14 mouse cellular contexts compared by ENCODE assay signal in genomic region chr1:133501016-133501415, GRCm38 (mm10).
"Had no signal": no experiment of that assay in that cellular context is flagged by ENCODE, and none has a peak within 500 bp of the region (broad histone marks: within the 10 kb centered on the region; RNA-seq: fewer than 3 reads in every experiment).

No protein-coding gene starts in this region.

- H3K36me3 ChIP-seq: limb, embryonic 15.5 days; liver, embryonic 12.5 days; midbrain, embryonic 12.5 days; stomach, embryonic 15.5 days had no signal

- H3K27ac ChIP-seq: kidney, postnatal 0 days; limb, embryonic 15.5 days; liver, embryonic 12.5 days; midbrain, embryonic 12.5 days; stomach, embryonic 15.5 days had no signal

- DNase-seq: kidney, adult 9 months; kidney, postnatal 36 days; layer of hippocampus, adult 9-11 months; layer of hippocampus, postnatal 36 days; lung, embryonic 14.5 days; lung, postnatal 10 days; lung, postnatal 4 days; thymus, adult 2 months; thymus, postnatal 25 days had no signal

- H3K9ac ChIP-seq: limb, embryonic 15.5 days; liver, embryonic 12.5 days; lung, embryonic 14.5 days; midbrain, embryonic 12.5 days; stomach, embryonic 15.5 days had no signal

- H3K4me2 ChIP-seq: limb, embryonic 15.5 days; liver, embryonic 12.5 days; lung, embryonic 14.5 days; midbrain, embryonic 12.5 days; stomach, embryonic 15.5 days had no signal

- H3K4me3 ChIP-seq: limb, embryonic 15.5 days; liver, embryonic 12.5 days; midbrain, embryonic 12.5 days; stomach, embryonic 15.5 days had no signal

- ATAC-seq: liver, embryonic 12.5 days had no signal

- H3K9me3 ChIP-seq: limb, embryonic 15.5 days; liver, embryonic 12.5 days; stomach, embryonic 15.5 days had no signal

- H3K4me1 ChIP-seq: limb, embryonic 15.5 days; liver, embryonic 12.5 days; stomach, embryonic 15.5 days had no signal

- H3K27me3 ChIP-seq: limb, embryonic 15.5 days; liver, embryonic 12.5 days; midbrain, embryonic 12.5 days; stomach, embryonic 15.5 days had no signal
